Mouse (Mus musculus) skeletal muscle tissue, adult 2 months (tissue): Measurements from ENCODE around the gene Ptprcap.
"Not testable (repeated sequence)": the region's sequence is repeated elsewhere in the genome, so short reads cannot be mapped to it uniquely, and the experiment has no call there.

ENCODE experiments used
- DNase-seq: peaks from one replicate; pipeline ENCODE4 v3.0.0-alpha.2; 2012; ENCODE audit warnings: low read depth, low spot score

Ptprcap gene

GRCm38 (mm10) chr19:4125741-4126696 is 27.4 kb upstream of the Ptprcap start, which contains the start of gene Aip:
TSS of gene Aip (minus strand) at chr19:4125858.
- DNase-seq = peak; percentile 97

GRCm38 (mm10) chr19:4126759-4127495 is 26.5 kb upstream of the Ptprcap start:
- DNase-seq = no peak

GRCm38 (mm10) chr19:4129462-4129861 is 23.9 kb upstream of the Ptprcap start:
- no peak for DNase-seq

GRCm38 (mm10) chr19:4130106-4130505 is 23.3 kb upstream of the Ptprcap start:
- DNase-seq = no peak

- DNase-seq = no peak
These were observed 22.3 kb upstream of the Ptprcap start for GRCm38 (mm10) chr19:4131075-4131474.

GRCm38 (mm10) chr19:4131768-4132167 is 21.6 kb upstream of the Ptprcap start:
- DNase-seq = no peak

- no peak for DNase-seq
These were observed 19.1 kb upstream of the Ptprcap start for GRCm38 (mm10) chr19:4134354-4134753.

GRCm38 (mm10) chr19:4135229-4135962 is 18.0 kb upstream of the Ptprcap start:
- not testable (repeated sequence) for DNase-seq

GRCm38 (mm10) chr19:4135963-4136345 is 17.4 kb upstream of the Ptprcap start:
- DNase-seq = not testable (repeated sequence)

GRCm38 (mm10) chr19:4136463-4136862 is 16.9 kb upstream of the Ptprcap start:
- no peak for DNase-seq

- no peak for DNase-seq
These were observed 15.5 kb upstream of the Ptprcap start for GRCm38 (mm10) chr19:4137913-4138312.

GRCm38 (mm10) chr19:4139446-4139845 is 14.0 kb upstream of the Ptprcap start, which contains the start of gene Gpr152:
TSS of gene Gpr152 (plus strand) at chr19:4139787.
- no peak for DNase-seq

- DNase-seq = no peak
These were observed 13.3 kb upstream of the Ptprcap start for GRCm38 (mm10) chr19:4140147-4140546.

GRCm38 (mm10) chr19:4142416-4143173 is 10.8 kb upstream of the Ptprcap start:
- no peak for DNase-seq

- no peak for DNase-seq
These were observed 9.6 kb upstream of the Ptprcap start, which contains the start of gene Cabp4 for GRCm38 (mm10) chr19:4143759-4144268. TSS of gene Cabp4 (minus strand) at chr19:4144033.

- DNase-seq = peak; percentile 53
These were observed 8.6 kb upstream of the Ptprcap start for GRCm38 (mm10) chr19:4144550-4145498.

GRCm38 (mm10) chr19:4145936-4146335 is 7.5 kb upstream of the Ptprcap start:
- DNase-seq = no peak

- no peak for DNase-seq
These were observed 6.9 kb upstream of the Ptprcap start for GRCm38 (mm10) chr19:4146366-4147021.

- DNase-seq = no peak
These were observed 6.4 kb upstream of the Ptprcap start for GRCm38 (mm10) chr19:4147022-4147405.
